Mouse (Mus musculus): ENCODE measurements at regions not wholly inside any gene's neighbourhood (a gene's known extent, or its start where the extent isn't known, plus 50 kb on each side); places are given as distances from the start of the nearest gene placed in this dataset.

DNA sequence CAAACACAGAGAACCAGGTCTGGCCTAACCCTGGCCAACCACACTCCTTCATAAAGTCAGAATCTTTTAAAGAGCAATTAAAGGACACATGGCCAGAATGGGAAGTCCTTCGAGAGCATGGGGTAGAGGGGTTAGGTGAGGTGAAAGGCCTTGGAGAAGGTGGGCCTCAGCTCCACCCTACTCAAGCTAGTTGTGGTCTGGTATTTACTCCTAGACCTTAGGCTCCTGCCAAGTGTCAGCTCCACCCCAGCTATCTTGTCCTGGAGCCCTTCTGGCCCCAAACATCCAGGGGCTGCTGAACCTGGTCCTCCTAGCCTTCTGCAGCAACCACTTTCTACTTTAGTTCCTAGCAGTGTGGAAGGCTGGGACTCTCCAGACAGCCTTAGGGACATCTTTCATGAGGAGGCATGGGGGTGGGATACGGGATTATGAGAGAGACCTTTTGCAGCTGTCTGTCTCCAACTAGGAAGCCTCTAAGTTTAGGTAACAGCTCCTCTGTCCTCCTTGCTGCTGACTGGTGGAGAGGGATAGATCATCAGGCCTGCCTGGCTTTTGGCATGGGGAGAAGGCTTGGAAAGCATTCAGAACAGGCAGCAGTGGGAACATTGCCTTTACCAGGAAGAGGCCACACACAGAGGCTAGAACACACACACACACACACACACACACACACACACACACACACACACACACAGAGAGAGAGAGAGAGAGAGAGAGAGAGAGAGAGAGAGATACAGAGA is 90.0 kb upstream of the Ercc6l2 start:
- TF ChIP-seq CTCF (IDR thresholded peaks at IDR 0.05; ENCODE audit: extremely low read depth, insufficient read length, insufficient replicate concordance, low read depth, low read length): no peak
- no peak for TF ChIP-seq POLR2A (IDR thresholded peaks at IDR 0.05; ENCODE audit: low read depth, low read length)
- 76% methylated on average over 2 of the region's 2 CpGs for WGBS
- H3K27ac ChIP-seq (ENCODE audit: insufficient read depth, low read depth, low read length): 0 out of 2 replicates have a peak overlapping the region, but pooled peaks have one; percentile 32

DNA sequence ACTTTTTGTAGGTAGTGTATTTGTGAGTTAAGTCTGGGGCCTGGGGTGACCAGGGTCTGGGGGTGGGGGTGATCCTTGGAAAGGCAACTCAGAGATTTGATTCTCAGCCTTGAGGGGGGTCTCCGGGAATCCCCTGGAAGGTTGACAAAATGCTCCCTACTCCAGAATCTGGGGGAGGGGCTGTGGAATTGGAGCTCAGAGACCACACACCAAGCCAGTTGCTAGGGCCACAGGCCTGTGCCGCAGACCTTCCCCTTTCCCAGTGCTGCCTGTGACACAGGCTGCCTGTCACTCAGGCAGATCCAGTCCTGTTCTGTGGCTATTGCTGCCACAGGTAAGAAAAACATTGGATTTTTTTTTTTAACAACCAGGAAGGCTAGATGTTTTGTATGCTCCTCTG is 89.0 kb upstream of the Ercc6l2 start:
- Histone ChIP-seq H3K27ac (ENCODE audit: insufficient read depth, low read depth, low read length) (no peak overlapping the region), H3K27me3 (ENCODE audit: control insufficient read depth, insufficient read depth, low read length) (no peaks in the 10 kb centered on the region), H3K4me3 (ENCODE audit: low read depth, low read length) (no peak overlapping the region), H3K4me1 (ENCODE audit: control insufficient read depth, insufficient read depth, insufficient read length, low read length) (no peaks in the 10 kb centered on the region), H3K36me3 (ENCODE audit: control insufficient read depth, insufficient read depth, low read length) (no peaks in the 10 kb centered on the region)
- 89% methylated on average over 2 of the region's 2 CpGs for WGBS
- TF ChIP-seq POLR2A (IDR thresholded peaks at IDR 0.05; ENCODE audit: low read depth, low read length) (no peak), CTCF (IDR thresholded peaks at IDR 0.05; ENCODE audit: extremely low read depth, insufficient read length, insufficient replicate concordance, low read depth, low read length) (no peak)

More for the DNA sequence above, 90.0 kb upstream of the Ercc6l2 start:
- Histone ChIP-seq H3K4me3 (ENCODE audit: low read depth, low read length) (no peak overlapping the region), H3K27me3 (ENCODE audit: control insufficient read depth, insufficient read depth, low read length) (no peaks in the 10 kb centered on the region), H3K36me3 (ENCODE audit: control insufficient read depth, insufficient read depth, low read length) (no peaks in the 10 kb centered on the region), H3K4me1 (ENCODE audit: control insufficient read depth, insufficient read depth, insufficient read length, low read length) (no peaks in the 10 kb centered on the region; the same call in 1 of the 2 replicates)

DNA sequence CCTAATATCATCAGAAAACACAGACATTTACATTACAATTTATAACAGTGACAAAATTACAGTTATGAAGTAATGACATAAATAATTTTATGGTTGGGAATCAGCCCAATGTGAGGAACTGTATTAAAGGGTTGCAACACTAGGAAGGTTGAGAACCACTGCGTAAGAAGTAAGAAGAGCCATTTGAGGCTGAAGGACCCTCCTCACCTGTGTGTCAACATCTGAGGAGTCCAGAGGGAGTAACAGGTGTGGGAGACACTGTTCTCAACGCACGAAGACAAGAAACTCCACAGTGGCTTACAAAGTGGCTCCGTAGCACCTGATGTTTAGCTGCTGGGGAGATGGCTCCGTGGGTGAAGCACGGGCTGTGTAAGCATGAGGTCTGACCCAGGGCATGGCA is 88.5 kb upstream of the Ercc6l2 start:
- WGBS: 90% methylated on average over 6 of the region's 6 CpGs
- Histone ChIP-seq H3K4me3 (ENCODE audit: low read depth, low read length) (no peak overlapping the region), H3K36me3 (ENCODE audit: control insufficient read depth, insufficient read depth, low read length) (no peaks in the 10 kb centered on the region), H3K4me1 (ENCODE audit: control insufficient read depth, insufficient read depth, insufficient read length, low read length) (no peaks in the 10 kb centered on the region), H3K27me3 (ENCODE audit: control insufficient read depth, insufficient read depth, low read length) (no peaks in the 10 kb centered on the region), H3K27ac (ENCODE audit: insufficient read depth, low read depth, low read length) (no peak overlapping the region)
- TF ChIP-seq CTCF (IDR thresholded peaks at IDR 0.05; ENCODE audit: extremely low read depth, insufficient read length, insufficient replicate concordance, low read depth, low read length) (no peak), POLR2A (IDR thresholded peaks at IDR 0.05; ENCODE audit: low read depth, low read length) (no peak)

GRCm38 (mm10) chr13:63735739-63736138 is 79.3 kb upstream of the Ercc6l2 start:
- no peak for TF ChIP-seq POLR2A (IDR thresholded peaks at IDR 0.05; ENCODE audit: low read depth, low read length)
- no peak for TF ChIP-seq CTCF (IDR thresholded peaks at IDR 0.05; ENCODE audit: extremely low read depth, insufficient read length, insufficient replicate concordance, low read depth, low read length)
- Histone ChIP-seq H3K4me1 (ENCODE audit: control insufficient read depth, insufficient read depth, insufficient read length, low read length) (no peaks in the 10 kb centered on the region), H3K27ac (ENCODE audit: insufficient read depth, low read depth, low read length) (no peak overlapping the region), H3K4me3 (ENCODE audit: low read depth, low read length) (no peak overlapping the region), H3K27me3 (ENCODE audit: control insufficient read depth, insufficient read depth, low read length) (no peaks in the 10 kb centered on the region), H3K36me3 (ENCODE audit: control insufficient read depth, insufficient read depth, low read length) (no peaks in the 10 kb centered on the region)
- WGBS: 85% methylated on average over 5 of the region's 5 CpGs

GRCm38 (mm10) chr13:63741879-63742278 is 73.2 kb upstream of the Ercc6l2 start:
- H3K4me3 ChIP-seq (ENCODE audit: low read depth, low read length): no peak overlapping the region
- H3K4me1 ChIP-seq (ENCODE audit: control insufficient read depth, insufficient read depth, insufficient read length, low read length): no peaks in the 10 kb centered on the region
- no peaks in the 10 kb centered on the region for H3K36me3 ChIP-seq (ENCODE audit: control insufficient read depth, insufficient read depth, low read length)
- no peaks in the 10 kb centered on the region for H3K27me3 ChIP-seq (ENCODE audit: control insufficient read depth, insufficient read depth, low read length)
- no peak overlapping the region for H3K27ac ChIP-seq (ENCODE audit: insufficient read depth, low read depth, low read length)
- WGBS: 74% methylated on average over 2 of the region's 2 CpGs
- no peak for TF ChIP-seq POLR2A (IDR thresholded peaks at IDR 0.05; ENCODE audit: low read depth, low read length)
- no peak for TF ChIP-seq CTCF (IDR thresholded peaks at IDR 0.05; ENCODE audit: extremely low read depth, insufficient read length, insufficient replicate concordance, low read depth, low read length)

- H3K36me3 ChIP-seq (ENCODE audit: control insufficient read depth, insufficient read depth, low read length): no peaks in the 10 kb centered on the region
- no peak overlapping the region for H3K4me3 ChIP-seq (ENCODE audit: low read depth, low read length)
- H3K27ac ChIP-seq (ENCODE audit: insufficient read depth, low read depth, low read length): no peak overlapping the region
- no peaks in the 10 kb centered on the region for H3K4me1 ChIP-seq (ENCODE audit: control insufficient read depth, insufficient read depth, insufficient read length, low read length)
- no peaks in the 10 kb centered on the region; the same call in 1 of the 2 replicates for H3K27me3 ChIP-seq (ENCODE audit: control insufficient read depth, insufficient read depth, low read length)
- WGBS: 87% methylated on average over 2 of the region's 2 CpGs
- TF ChIP-seq CTCF (IDR thresholded peaks at IDR 0.05; ENCODE audit: extremely low read depth, insufficient read length, insufficient replicate concordance, low read depth, low read length) (no peak), POLR2A (IDR thresholded peaks at IDR 0.05; ENCODE audit: low read depth, low read length) (no peak)
These were observed 66.3 kb upstream of the Ercc6l2 start for GRCm38 (mm10) chr13:63748788-63749187.

DNA sequence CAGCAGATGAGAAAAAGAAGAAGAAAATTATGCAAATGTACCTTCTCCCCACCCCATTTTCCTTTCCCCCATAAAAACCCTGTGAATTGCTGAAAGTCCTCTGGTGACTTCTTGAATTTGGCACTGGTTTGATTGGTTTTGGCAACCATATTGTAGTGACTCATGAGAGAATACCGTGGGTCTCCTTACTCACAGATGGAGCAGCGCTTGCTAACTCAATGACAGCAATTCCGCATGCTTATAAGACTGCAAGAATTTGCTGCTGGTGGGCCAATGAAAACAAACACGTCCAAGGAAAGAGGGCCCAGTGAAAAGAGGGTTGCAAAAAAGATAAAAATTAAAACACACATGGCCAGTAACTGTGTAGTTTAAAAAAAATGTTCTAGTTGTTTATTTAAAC is 65.0 kb upstream of the Ercc6l2 start:
- H3K36me3 ChIP-seq (ENCODE audit: control insufficient read depth, insufficient read depth, low read length): no peaks in the 10 kb centered on the region
- no peak overlapping the region for H3K4me3 ChIP-seq (ENCODE audit: low read depth, low read length)
- TF ChIP-seq CTCF (IDR thresholded peaks at IDR 0.05; ENCODE audit: extremely low read depth, insufficient read length, insufficient replicate concordance, low read depth, low read length) (no peak), POLR2A (IDR thresholded peaks at IDR 0.05; ENCODE audit: low read depth, low read length) (no peak)
- no peak overlapping the region for H3K27ac ChIP-seq (ENCODE audit: insufficient read depth, low read depth, low read length)
- 72% methylated on average over 4 of the region's 4 CpGs for WGBS
- no peaks in the 10 kb centered on the region for H3K4me1 ChIP-seq (ENCODE audit: control insufficient read depth, insufficient read depth, insufficient read length, low read length)
- H3K27me3 ChIP-seq (ENCODE audit: control insufficient read depth, insufficient read depth, low read length): no peaks in the 10 kb centered on the region; the same call in 1 of the 2 replicates

Measured in small intestine, adult 2 months (tissue).